Mouse (Mus musculus): ENCODE data around the gene Fbxw21. TPM values are rescaled to one million over a fixed set of nuclear protein-coding genes. Genes with fewer than 3 reads are reported as not detected.

Gene Fbxw21
- polyA plus RNA-seq, 1 experiment from 2014 or later = not detected

DNA sequence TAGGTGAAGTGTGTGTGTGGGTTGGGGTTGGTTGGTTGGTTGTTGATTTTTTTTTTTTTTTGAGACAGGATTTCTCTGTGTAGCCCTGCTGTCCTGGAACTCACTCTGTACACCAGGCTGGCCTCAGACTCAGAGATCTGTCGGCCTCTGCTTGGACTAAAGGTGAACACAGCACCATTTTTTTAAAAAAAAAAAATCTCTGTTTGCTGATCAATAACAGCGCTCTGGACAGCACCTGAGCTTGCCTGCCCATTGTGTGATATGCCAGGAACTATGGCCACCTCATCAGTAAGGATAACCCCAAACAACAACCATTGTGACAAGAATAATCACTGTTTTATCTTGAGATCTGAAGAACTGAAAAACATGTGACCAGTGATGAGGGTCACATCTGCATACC, 36.8 kb downstream of the Fbxw21 start:
- Histone ChIP-seq H3K9me3 (replicated peaks) (no peaks in the 10 kb centered on the region), H3K27ac (no peak overlapping the region), H3K4me1 (peaks cover 7% of the 10 kb centered on the region; the same call in 1 of the 2 replicates), H3K4me2 (no peak overlapping the region), H3K4me3 (no peak overlapping the region), H3K36me3 (ENCODE audit: poor library complexity, severe bottlenecking) (peaks cover 9% of the 10 kb centered on the region), H3K27me3 (no peaks in the 10 kb centered on the region), H3K9ac (no peak overlapping the region)
- no peak for ATAC-seq
- WGBS = 93% methylated on average over 2 of the region's 2 CpGs

DNA sequence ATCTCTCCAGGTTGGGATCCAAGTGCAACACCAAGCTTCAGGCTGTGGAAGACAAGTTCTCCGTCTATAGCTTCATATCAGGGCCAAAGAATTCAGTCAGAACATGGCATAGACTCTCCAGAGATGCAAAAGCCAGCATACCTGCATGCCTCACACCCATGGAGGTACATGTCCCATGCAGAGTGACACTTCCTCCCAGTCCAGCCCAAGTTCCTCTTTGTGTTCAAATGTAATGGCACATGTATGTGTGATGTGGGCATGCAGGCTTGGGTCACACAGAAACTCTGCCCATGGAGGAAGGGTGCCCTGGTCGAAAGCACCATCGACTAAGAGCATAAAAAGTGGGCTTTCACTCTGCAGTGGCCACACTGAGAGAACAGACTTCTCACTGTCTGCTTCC, 37.7 kb downstream of the Fbxw21 start:
- no peak overlapping the region for H3K9ac ChIP-seq
- H3K27me3 ChIP-seq = no peaks in the 10 kb centered on the region
- WGBS = 89% methylated on average over 3 of the region's 3 CpGs
- no peak overlapping the region for H3K4me2 ChIP-seq
- H3K36me3 ChIP-seq (ENCODE audit: poor library complexity, severe bottlenecking) = peaks cover 17% of the 10 kb centered on the region
- ATAC-seq = no peak
- H3K4me3 ChIP-seq = no peak overlapping the region
- H3K4me1 ChIP-seq = peaks cover 7% of the 10 kb centered on the region; the same call in 1 of the 2 replicates
- H3K9me3 ChIP-seq (replicated peaks) = no peaks in the 10 kb centered on the region
- no peak overlapping the region for H3K27ac ChIP-seq

DNA sequence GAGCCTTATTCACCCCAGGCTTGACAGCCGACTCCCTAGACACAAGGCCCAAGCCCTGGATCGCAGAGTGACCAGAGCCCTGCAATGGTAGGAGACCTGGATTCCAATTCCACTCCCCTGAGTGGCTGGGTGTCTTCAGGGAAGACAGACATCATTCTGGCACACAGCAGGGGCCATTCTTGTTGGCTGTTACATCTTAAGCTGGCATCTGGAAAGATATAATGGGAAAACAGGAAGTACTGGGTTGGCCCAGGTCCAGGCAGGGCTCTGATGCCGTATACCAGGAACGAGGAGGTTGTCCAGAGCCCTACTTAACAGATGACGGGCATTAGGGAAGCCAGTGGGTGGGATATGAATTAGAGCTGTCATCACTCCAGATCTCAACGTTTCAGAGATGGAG, 38.6 kb downstream of the Fbxw21 start:
- H3K4me1 ChIP-seq = peaks cover 7% of the 10 kb centered on the region; the same call in 1 of the 2 replicates
- 56% methylated on average over 6 of the region's 6 CpGs for WGBS
- no peak overlapping the region for H3K9ac ChIP-seq
- ATAC-seq = no peak
- H3K4me2 ChIP-seq = no peak overlapping the region
- no peak overlapping the region for H3K4me3 ChIP-seq
- no peak overlapping the region for H3K27ac ChIP-seq
- H3K36me3 ChIP-seq (ENCODE audit: poor library complexity, severe bottlenecking) = peaks cover 26% of the 10 kb centered on the region
- no peaks in the 10 kb centered on the region for H3K27me3 ChIP-seq
- no peaks in the 10 kb centered on the region for H3K9me3 ChIP-seq (replicated peaks)

GRCm38 (mm10) chr9:109122553-109123085, 39.2 kb downstream of the Fbxw21 start:
- Histone ChIP-seq H3K27me3 (no peaks in the 10 kb centered on the region), H3K36me3 (ENCODE audit: poor library complexity, severe bottlenecking) (peaks cover 33% of the 10 kb centered on the region), H3K9ac (no peak overlapping the region), H3K27ac (no peak overlapping the region), H3K4me1 (peaks cover 7% of the 10 kb centered on the region; the same call in 1 of the 2 replicates), H3K4me3 (no peak overlapping the region), H3K4me2 (no peak overlapping the region), H3K9me3 (replicated peaks) (no peaks in the 10 kb centered on the region)
- WGBS = 42% methylated on average over 2 of the region's 2 CpGs
- no peak for ATAC-seq

DNA sequence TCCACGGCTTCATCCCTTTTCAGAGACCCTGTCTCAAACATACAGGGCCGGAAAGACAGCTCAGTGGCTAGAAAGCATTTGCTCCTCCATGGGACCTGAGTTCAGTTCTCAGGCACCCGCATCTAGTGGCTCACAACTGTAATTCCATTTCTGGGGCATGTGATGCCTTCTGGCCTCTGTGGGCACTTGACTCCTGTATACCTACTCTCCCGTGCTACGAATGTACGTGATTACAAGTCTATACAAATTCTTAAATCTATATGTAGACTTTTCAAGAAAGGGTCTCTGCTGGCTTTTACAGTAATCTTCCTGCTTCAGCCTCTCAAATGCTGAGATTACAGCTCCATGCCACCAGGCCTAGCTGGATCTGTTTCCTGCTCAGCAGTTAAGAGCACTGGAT, 40.9 kb downstream of the Fbxw21 start:
- H3K4me2 ChIP-seq = no peak overlapping the region
- peaks cover 7% of the 10 kb centered on the region; the same call in 1 of the 2 replicates for H3K4me1 ChIP-seq
- no peak overlapping the region for H3K4me3 ChIP-seq
- H3K9ac ChIP-seq = no peak overlapping the region
- H3K27ac ChIP-seq = no peak overlapping the region
- WGBS = 86% methylated on average over 6 of the region's 6 CpGs
- no peaks in the 10 kb centered on the region for H3K9me3 ChIP-seq (replicated peaks)
- no peak for ATAC-seq
- peaks cover 49% of the 10 kb centered on the region for H3K36me3 ChIP-seq (ENCODE audit: poor library complexity, severe bottlenecking)
- no peaks in the 10 kb centered on the region for H3K27me3 ChIP-seq

DNA sequence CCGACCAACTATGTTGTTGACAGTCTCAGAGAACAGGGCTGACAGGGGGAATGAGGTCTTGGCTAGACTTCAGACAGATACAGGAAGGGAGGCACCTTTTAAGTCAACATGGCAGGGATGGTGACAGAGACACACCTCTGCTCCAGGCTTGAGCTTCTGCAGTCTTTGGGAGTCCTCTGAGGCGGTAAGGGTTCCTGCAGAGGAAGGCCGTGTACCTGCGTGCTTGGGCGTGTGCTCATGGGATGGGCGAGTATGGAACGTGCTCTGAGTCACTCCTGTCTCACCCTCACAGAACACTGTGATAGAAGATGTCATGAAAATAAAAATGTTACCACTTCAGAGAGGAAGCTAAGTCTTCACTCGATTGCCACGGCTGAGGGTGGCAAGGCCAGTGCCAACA, 42.3 kb downstream of the Fbxw21 start:
- 95% methylated on average over 9 of the region's 9 CpGs for WGBS
- Histone ChIP-seq H3K4me3 (no peak overlapping the region), H3K27ac (no peak overlapping the region), H3K27me3 (no peaks in the 10 kb centered on the region), H3K4me1 (peaks cover 7% of the 10 kb centered on the region; the same call in 1 of the 2 replicates), H3K9me3 (replicated peaks) (no peaks in the 10 kb centered on the region), H3K36me3 (ENCODE audit: poor library complexity, severe bottlenecking) (peaks cover 63% of the 10 kb centered on the region), H3K9ac (no peak overlapping the region), H3K4me2 (no peak overlapping the region)
- ATAC-seq = no peak

DNA sequence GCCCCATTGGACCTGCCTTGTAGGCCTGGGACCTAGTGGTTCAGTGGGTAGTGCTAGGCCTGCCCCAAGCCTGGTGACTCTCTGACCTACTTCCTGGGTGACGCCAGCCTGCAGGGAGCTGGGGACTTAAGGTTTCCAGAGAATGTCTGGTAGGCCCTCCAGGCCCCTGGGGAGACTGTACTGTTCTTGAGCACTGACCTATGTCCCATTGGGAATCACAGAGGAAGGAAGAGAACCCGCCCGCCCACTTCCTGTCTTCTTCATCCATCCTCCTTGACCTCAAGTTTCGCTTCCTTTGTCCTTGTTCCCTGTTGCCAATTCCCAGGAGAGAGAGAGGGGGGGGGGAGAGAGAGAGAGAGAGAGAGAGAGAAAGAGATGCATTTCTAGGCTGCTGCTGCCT, 43.7 kb downstream of the Fbxw21 start:
- no peaks in the 10 kb centered on the region for H3K9me3 ChIP-seq (replicated peaks)
- H3K27me3 ChIP-seq = no peaks in the 10 kb centered on the region
- WGBS = 96% methylated on average over 4 of the region's 4 CpGs
- no peak for ATAC-seq
- H3K9ac ChIP-seq = no peak overlapping the region
- H3K4me1 ChIP-seq = peaks cover 2% of the 10 kb centered on the region; the same call in 1 of the 2 replicates
- H3K4me2 ChIP-seq = no peak overlapping the region
- no peak overlapping the region for H3K4me3 ChIP-seq
- no peak overlapping the region for H3K27ac ChIP-seq
- peaks cover 78% of the 10 kb centered on the region for H3K36me3 ChIP-seq (ENCODE audit: poor library complexity, severe bottlenecking)

DNA sequence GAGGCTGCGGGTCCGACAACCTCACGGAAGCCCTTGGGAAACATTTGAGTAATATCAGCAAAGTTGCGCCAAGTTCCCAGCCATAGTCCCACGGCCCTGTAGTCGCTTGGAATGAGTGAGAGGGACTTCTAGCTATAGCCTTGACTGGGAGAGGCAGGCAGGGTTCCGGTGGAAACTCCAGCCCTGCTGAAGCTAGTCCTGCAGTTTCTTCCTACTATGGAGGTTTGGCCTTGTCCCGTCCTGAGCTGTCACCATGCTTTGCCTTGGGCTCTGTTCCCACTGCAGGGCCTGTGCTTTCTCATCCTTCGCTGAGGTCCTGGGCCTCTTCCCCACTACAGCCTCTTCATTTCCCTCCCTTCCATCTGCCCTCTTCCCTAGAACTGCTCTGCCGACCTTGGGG, 45.6 kb downstream of the Fbxw21 start:
- 93% methylated on average over 10 of the region's 10 CpGs for WGBS
- no peaks in the 10 kb centered on the region for H3K4me1 ChIP-seq
- H3K36me3 ChIP-seq (ENCODE audit: poor library complexity, severe bottlenecking) = peaks cover 97% of the 10 kb centered on the region
- no peak overlapping the region for H3K4me2 ChIP-seq
- no peak overlapping the region for H3K27ac ChIP-seq
- no peaks in the 10 kb centered on the region for H3K9me3 ChIP-seq (replicated peaks)
- H3K9ac ChIP-seq = no peak overlapping the region
- H3K4me3 ChIP-seq = no peak overlapping the region
- no peaks in the 10 kb centered on the region for H3K27me3 ChIP-seq
- ATAC-seq = no peak

- H3K27ac ChIP-seq = no peak overlapping the region
- H3K27me3 ChIP-seq = no peaks in the 10 kb centered on the region
- no peak overlapping the region for H3K4me2 ChIP-seq
- H3K4me1 ChIP-seq = no peaks in the 10 kb centered on the region
- ATAC-seq = no peak
- WGBS = 95% methylated on average over 7 of the region's 7 CpGs
- H3K36me3 ChIP-seq (ENCODE audit: poor library complexity, severe bottlenecking) = peaks cover 100% of the 10 kb centered on the region
- no peak overlapping the region for H3K9ac ChIP-seq
- no peaks in the 10 kb centered on the region for H3K9me3 ChIP-seq (replicated peaks)
- H3K4me3 ChIP-seq = no peak overlapping the region
Measured at GRCm38 (mm10) chr9:109114871-109115270, 47.0 kb downstream of the Fbxw21 start.

DNA sequence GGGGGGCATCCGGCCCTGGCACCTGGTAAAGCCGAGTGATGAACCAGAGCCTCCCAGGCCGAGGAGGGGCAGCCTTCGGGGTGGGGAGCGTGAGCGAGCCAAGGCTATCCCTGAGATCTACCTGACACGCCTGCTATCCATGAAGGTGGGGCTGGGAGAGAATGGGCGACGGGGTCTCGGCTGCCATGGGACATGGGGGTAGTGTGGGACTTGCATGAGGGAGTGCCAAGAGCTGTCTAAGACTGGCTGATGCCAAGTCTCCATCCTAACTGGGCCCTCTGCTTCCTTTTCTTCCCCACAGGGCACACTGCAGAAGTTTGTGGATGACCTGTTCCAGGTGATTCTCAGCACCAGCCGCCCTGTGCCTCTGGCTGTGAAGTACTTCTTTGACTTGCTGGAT, 47.6 kb downstream of the Fbxw21 start:
- no peak overlapping the region for H3K4me3 ChIP-seq
- no peak overlapping the region for H3K4me2 ChIP-seq
- no peaks in the 10 kb centered on the region for H3K9me3 ChIP-seq (replicated peaks)
- no peak overlapping the region for H3K27ac ChIP-seq
- WGBS = 93% methylated on average over 11 of the region's 11 CpGs
- H3K9ac ChIP-seq = no peak overlapping the region
- H3K36me3 ChIP-seq (ENCODE audit: poor library complexity, severe bottlenecking) = peaks cover 100% of the 10 kb centered on the region
- no peaks in the 10 kb centered on the region for H3K27me3 ChIP-seq
- no peaks in the 10 kb centered on the region for H3K4me1 ChIP-seq
- no peak for ATAC-seq

DNA sequence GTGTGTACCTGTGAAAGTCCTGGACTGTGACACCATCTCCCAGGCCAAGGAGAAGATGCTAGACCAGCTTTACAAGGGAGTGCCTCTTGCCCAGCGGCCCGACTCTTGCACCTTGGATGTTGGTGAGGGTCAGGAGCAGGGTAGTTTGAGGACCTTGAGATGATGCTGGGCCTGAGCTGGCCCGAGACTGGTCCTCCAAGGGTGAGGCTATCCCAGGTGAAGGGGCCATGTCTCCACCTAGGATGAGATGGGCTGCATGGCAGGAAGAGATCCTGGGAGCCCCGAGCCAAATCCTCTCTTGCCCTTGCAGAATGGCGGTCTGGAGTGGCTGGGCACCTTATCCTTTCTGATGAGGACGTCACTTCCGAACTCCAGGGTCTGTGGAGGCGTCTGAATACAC, 48.5 kb downstream of the Fbxw21 start:
- Histone ChIP-seq H3K9ac (no peak overlapping the region), H3K27me3 (no peaks in the 10 kb centered on the region), H3K9me3 (replicated peaks) (no peaks in the 10 kb centered on the region), H3K4me3 (no peak overlapping the region), H3K27ac (no peak overlapping the region), H3K36me3 (ENCODE audit: poor library complexity, severe bottlenecking) (peaks cover 100% of the 10 kb centered on the region), H3K4me2 (no peak overlapping the region), H3K4me1 (no peaks in the 10 kb centered on the region)
- no peak for ATAC-seq
- WGBS = 94% methylated on average over 8 of the region's 8 CpGs

- H3K36me3 ChIP-seq (ENCODE audit: poor library complexity, severe bottlenecking) = peaks cover 100% of the 10 kb centered on the region
- 92% methylated on average over 9 of the region's 9 CpGs for WGBS
Measured at GRCm38 (mm10) chr9:109111591-109111990, 50.2 kb downstream of the Fbxw21 start.

DNA sequence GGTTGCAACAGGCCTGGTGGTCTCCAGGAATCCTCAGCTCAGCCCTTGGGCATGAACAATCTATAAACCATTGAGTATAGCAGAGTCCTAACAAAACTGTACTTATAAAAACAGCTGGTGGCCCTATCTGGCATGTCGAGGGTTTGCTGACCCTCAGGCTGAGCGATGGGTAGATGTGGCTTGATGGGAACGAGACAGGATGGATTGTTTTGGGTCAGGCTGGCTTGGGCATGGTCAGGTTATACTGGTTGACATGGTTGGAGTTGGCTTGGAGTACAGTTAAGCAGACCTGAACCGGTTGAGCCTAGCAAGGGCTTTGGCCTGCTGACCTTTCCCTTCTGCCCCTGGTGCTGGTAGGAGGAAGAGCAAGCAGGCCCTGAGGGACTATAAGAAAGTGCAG, 50.7 kb downstream of the Fbxw21 start:
- Histone ChIP-seq H3K9ac (no peak overlapping the region), H3K36me3 (ENCODE audit: poor library complexity, severe bottlenecking) (peaks cover 100% of the 10 kb centered on the region), H3K4me3 (no peak overlapping the region), H3K27ac (no peak overlapping the region), H3K9me3 (replicated peaks) (no peaks in the 10 kb centered on the region), H3K4me1 (no peaks in the 10 kb centered on the region), H3K4me2 (no peak overlapping the region), H3K27me3 (no peaks in the 10 kb centered on the region)
- no peak for ATAC-seq
- 92% methylated on average over 4 of the region's 4 CpGs for WGBS

More at GRCm38 (mm10) chr9:109111591-109111990, 50.2 kb downstream of the Fbxw21 start:
- ATAC-seq = no peak
- H3K4me3 ChIP-seq = no peak overlapping the region
- no peaks in the 10 kb centered on the region for H3K27me3 ChIP-seq
- no peaks in the 10 kb centered on the region for H3K9me3 ChIP-seq (replicated peaks)
- no peak overlapping the region for H3K4me2 ChIP-seq
- H3K9ac ChIP-seq = no peak overlapping the region
- no peaks in the 10 kb centered on the region for H3K4me1 ChIP-seq
- H3K27ac ChIP-seq = no peak overlapping the region
